Mouse (Mus musculus) WW6 (cell line): ENCODE results near the gene Timm29.

Experiments
- DNase-seq: peaks from one replicate; pipeline ENCODE4 v3.0.0-alpha.2; 2013; ENCODE audit warnings: low read depth, low spot score

The Timm29 gene

DNA sequence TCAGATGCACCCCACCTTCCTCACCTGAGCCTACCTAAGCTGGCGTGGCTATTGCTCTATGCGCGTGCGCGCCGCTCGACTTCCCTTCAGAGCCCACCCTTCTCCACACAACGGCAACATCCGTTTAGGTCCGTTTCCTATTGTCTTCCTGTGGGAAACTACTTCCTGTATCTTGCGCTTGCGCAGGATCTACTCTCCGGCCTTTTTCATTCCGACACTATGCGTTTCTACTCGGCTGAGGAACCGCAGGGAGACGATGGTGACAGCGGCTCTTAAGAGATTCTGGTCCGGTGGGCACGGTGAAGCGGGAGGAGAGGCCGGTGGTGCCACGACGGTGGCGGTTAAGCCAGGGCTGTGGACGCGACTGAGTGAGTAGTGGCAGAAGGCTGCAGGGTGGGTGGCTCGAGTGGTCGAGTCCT, at the start of gene Timm29, which contains the start of gene Yipf2:
TSS of gene Timm29 (plus strand) at position 20 of the 419 bp plus-strand sequence.
TSS of gene Yipf2 (minus strand) at position 126 of the 419 bp plus-strand sequence.
- DNase-seq = peak; percentile 93

DNA sequence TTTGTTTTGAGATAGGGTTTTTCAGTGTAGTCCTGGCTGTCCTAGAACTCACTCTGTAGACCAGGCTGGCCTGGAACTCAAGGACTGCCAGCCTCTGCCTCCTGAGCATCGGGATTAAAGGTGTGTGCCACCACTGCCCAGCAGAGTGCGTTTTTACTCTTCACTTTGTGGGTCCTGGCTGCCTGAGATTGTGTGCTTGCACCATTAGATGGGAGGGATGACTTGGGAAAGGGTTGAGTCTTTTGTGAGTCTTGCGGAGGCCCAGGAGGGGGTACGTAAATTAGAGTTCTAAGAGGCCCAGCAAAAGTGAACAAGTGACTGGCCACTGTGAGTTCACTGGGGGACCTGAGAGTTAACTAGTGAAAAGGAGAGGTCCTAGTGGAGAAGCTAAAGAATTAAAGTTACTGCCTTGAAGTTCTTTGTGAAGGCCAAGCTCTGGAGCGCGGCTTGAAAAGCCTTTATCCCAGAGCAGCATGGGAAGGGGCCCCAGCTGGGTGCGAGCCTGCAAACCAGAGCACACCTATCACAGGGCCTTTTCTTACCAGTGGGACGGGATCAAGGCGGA, 47.1 kb upstream of the Timm29 start:
- DNase-seq = no peak

DNA sequence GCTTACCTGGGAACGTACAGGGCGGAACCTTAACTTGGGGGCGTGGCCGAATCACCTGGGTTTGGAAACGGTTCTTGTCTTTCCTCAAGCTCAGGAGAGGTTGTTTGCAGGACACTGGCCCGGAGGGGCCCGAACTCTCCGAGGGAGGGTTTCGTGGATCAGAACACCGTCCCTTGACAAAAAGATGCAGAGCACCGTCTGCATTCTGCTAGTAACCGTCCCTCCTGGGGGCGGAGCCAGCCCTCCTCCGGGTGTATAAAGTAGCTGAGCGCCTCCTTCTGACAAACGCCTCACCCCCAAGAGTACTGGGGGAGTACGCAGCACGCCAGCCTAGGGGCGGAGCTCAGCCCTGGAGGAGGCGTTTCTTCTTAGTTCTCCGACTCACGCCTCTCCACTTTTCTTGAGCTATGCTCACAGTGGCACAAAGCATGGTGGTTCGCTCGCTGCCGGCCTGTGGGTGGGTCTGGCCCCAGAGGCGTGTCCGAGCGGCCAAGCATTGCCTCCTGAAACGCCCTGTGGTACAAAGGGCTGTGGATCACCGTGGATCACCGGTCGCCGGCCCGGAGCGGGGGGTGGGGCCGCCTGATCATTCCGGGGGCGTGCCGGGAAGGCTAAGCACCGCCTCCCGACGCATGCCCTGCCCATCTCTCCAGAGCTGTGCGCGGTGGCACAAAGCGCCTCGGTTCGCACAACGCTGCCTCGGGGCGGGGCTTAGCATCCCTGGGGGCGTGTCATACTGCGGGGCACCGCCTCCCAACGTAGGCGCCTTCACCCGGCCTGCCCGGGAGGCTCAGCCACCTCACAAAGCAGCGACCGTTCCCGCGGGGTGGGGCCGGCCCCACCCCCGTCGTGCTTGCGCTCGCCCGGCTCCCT, 46.4 kb upstream of the Timm29 start:
- peak; percentile 91 for DNase-seq

DNA sequence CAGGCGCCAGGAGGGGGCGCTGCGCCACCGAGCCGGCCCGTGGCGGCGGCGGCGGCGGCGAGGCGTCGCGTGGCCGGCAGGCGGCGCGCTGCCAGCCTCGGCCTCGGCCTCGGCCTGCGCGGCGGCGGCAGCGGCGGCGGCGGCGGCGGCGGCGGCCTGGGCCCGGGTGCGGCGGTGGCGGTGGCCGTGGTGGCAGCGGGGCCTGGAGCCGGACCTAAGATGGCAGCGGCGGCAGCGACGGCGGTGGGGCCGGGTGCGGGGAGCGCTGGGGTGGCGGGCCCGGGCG, 45.8 kb upstream of the Timm29 start, which contains the start of gene Carm1:
TSS of gene Carm1 (plus strand) at position 106 of the 286 bp plus-strand sequence.
- DNase-seq = no peak

DNA sequence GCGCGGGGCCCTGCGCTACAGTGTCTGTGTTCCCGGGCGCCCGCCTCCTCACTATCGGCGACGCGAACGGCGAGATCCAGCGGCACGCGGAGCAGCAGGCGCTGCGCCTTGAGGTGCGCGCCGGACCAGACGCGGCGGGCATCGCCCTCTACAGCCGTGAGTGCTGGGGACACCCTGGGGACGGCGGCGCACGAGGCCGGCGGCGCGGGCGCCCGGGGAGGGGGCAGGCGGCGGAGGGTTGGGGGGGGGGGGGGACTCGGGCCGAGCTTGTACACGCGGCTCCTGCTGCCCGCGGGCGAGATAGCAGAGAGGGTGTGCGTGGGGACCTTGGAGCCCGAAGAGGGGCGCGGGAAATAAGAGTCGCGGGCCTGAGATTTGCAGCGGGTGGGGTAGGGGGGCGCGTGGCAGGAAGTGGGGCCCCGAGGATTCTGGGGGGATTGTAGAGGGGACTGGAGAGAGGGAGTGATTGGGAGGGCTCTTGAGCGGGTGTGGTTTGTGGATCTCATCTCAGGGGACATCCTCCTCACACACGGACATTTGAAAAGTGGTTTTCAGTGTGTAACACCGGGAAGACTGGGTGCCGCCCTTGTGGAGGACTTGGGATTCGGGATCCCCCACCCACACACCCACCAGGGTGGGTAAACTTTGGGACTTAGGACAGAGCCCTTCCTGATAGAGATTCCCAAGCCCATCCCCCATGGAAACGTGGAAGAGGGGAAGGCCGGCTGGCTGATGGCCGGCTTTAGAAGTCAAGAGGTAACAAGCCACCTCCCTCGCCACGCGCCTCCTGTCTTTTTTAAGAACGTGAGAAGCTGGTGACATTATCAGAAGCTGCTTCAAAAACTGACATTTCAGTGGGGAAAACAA, 45.2 kb upstream of the Timm29 start:
- DNase-seq = peak; percentile 33

DNA sequence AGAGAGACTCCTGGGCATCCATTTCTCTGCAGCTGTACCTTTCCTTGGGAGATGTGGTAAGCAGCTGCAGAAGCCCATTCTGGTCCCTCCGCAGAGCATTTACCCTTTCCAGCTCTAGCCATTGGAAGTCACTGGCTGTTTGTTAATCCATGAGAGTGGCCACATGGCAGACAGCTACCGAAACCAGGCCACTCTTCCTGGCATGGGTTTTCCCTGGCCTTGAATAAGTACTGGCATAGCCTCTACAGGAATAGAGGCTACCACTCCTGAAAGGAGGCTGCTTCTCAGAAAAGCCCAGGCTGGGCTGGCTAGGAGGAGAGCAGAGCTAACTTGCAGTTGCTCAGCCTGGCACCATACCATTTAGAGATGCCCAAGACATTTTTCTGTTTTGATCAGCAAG, 41.5 kb upstream of the Timm29 start:
- no peak for DNase-seq

DNA sequence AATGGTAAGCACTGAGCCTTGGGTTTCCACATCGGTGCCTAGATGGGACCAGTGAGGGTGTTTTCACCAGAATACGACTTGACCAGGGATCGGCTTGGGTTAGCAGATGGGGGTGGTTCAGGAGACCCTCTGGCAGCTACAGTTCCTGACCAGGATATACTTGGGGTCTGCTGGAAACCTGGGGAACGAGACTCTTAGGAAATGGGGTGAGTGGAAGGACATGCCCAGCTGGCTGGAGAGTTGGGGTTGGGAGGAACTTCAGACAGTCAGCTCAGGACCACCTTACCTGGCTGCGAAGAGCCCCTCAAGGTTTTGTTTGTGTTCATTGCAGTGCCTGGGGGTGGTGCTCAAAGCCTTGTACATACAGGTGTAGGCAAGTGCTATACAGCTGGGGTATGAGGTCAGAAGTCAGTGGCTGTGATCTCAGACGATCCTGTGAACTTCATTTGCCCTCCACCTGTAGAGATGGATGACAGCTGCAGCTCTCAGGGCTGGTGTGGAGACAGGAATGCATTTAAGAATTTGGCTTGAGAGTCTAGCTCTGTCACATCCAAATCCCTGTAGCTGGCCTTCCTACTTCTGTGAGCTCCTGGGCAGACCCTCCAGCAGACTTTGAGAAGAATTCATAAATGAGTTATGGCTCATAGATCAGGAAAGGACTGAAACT, 38.8 kb upstream of the Timm29 start:
- DNase-seq = no peak

DNA sequence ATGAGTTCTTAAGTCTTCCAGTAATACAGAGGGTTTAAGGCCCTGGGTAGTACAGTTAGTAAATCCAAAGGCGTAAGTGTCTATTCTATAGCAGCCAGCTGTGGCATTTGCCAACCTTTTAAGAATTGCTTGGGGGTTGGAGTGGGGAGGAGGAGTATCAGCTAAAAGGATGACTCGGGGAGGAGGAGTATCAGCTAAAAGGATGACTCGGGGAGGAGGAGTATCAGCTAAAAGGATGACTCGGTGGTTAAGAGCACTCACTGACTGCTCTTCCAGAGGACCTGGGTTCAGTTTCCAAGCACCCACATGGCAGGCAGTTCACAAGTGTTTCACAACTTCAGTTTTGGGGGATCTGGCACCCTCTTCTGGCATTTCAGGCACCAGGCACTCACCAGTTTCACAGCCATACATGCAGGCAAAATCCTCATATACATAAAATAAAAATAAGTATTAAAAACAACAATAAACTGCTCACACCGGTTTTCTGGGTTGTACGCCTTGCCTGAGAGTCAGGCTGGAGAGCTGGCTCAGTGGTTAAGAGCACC, 37.3 kb upstream of the Timm29 start:
- DNase-seq = no peak

DNA sequence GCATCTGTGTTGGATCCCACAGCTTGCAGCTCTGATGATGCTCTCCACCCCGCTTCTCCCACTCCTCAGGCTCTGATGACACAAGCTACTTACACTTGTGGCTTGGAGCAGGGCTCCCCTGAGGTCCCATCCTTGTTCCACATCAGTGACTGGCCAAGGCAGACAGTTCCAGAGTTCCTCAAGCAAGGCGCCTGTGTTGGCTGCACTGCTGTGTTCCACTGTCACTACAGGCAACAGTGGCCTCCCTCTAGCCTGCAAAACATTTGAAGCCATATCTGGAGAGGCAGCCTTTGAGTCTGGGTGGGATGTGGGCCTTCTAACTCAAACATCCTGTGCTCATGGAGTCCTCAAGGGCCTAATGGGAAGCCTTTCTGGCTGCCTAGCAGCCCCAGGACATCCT, 35.5 kb upstream of the Timm29 start:
- no peak for DNase-seq

DNA sequence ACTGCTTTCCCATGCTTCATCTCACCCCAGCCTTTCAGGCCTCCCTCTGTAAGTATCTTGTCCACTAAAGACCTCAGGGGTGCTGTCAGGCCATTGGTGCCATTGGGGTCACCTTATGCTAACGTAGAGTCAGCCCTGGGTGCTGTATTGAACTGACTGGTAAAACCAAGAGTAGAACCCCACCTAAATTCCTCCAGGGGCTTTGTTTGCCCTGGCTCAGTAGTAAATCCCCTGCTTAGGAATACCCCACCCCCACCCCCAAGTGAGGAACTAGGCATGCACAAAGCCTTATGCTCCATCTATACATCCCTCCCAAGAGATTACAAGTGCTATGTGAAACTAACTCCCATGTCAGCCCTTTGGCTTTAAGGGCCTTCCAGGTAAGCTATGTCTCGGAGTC, 35.0 kb upstream of the Timm29 start:
- no peak for DNase-seq

DNA sequence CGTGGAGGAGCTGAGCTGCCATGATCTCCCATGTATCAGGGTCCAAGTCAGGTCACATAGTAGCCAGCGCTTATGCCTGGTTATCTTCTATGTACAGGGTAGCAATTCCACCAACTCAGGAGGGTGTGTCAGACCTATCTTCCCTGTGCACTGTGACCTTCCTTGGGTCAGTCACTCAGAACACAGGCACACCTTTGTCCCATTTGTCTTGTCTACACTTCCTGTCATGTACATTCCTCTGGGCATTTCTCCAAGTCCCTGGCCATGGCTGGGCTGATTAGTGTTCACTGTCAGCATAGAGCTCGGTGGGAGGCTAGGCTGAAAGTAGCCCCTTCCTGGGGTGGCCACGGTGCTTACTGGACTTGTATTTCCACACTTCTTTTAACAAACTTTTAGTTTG, 34.2 kb upstream of the Timm29 start:
- no peak for DNase-seq

DNA sequence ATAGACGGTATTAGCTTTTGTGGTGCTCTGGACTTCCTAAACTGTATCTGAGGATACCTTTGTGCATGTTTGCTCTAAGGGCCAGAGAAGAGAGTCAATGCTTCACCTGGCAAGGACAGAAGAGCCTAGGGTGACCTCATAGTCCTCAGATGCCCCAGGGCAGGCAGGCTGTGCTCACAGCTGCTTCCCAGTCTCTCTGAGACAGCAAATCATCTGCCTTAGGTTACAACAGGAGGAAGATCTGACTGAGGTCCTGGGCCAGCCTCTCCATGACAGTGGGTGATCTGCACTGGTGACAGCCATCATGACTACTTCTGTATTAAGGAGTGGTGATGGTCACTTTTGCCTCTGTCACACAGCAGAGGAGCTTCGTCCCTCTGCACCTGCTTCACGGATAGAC, 33.4 kb upstream of the Timm29 start:
- DNase-seq = no peak

DNA sequence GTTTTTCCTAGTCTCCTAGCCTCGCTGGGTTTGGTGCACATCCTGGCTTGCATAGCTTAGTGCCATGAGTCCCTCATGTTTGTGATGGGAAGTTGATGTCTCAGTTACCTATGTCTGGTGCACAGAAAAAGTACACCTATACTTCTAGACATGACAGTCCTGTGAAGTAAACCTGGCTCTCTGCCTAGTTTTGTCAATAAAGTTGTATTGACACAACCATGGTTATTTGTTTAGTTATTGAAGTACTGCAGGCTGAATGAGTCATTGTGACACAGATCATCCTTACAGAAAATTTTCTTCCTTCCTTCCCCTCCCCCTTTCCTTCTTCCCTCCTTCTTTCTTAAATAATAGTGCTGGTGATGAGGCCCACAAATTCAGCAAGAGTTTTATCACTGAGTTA, 28.1 kb upstream of the Timm29 start:
- no peak for DNase-seq

DNA sequence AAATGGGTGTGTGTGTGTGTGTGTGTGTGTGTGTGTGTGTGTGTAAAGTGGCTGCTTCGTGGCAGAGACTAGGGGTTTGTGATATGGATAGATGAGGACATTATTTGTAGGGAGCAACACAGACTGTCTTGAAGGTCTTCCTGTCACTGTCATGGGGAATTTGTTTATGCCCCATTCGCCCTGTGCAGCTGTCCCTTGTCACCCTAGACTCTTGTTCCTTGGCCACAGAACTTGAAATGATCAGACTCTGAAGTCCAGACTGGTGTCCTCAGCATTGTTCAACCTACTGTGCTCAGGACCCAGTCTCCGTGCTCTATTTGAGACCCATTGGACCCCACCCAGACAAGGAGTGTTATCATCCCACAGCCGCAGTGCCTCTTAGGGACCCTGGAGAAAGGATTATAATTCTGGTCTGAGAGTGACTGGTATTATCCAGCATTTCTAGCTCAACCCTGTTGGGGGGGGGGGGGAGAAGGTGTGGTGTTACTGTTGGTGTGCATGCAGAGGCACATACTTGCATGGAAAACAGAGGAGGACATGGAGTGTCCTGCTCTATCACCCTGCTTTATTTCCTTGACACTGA, 27.4 kb upstream of the Timm29 start:
- DNase-seq = no peak

DNA sequence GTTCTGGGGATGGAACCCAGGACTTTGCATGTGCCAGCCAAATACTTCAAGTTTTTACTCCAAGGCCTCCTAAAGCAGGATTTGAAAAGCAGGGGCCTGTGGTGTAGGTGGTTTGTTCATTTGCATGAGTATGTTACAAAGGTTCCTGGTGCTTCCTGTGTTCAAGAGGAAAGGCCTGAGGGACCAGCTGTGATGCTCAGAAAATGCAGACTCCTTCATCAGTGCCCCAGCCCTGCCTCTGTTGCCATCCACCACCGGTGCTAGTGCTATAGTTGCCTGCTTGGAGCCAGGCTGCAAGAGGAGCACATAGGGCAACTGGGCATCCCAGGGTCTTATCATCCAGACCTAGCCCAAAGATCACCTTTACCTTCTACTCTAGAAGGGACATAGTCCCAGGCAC, 26.0 kb upstream of the Timm29 start:
- DNase-seq = no peak

DNA sequence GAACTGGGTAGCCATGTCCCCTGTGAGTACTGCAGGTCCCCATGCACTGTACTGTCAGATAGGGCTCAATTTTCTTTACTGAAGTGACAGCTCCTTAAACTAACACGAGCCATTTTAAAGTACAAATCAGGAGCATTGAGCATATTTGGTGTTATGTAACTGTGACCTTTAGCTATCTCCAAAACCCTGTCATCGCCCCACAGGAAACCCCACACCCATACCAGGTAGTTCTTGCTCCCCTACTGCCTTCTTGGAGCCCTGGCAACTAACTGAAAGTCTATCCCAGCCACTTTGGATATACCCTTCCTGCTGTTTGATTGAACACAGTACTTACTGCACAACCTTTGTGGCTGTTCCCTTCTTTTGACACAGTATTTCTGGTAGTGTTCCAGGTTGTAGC, 25.5 kb upstream of the Timm29 start:
- DNase-seq = no peak

DNA sequence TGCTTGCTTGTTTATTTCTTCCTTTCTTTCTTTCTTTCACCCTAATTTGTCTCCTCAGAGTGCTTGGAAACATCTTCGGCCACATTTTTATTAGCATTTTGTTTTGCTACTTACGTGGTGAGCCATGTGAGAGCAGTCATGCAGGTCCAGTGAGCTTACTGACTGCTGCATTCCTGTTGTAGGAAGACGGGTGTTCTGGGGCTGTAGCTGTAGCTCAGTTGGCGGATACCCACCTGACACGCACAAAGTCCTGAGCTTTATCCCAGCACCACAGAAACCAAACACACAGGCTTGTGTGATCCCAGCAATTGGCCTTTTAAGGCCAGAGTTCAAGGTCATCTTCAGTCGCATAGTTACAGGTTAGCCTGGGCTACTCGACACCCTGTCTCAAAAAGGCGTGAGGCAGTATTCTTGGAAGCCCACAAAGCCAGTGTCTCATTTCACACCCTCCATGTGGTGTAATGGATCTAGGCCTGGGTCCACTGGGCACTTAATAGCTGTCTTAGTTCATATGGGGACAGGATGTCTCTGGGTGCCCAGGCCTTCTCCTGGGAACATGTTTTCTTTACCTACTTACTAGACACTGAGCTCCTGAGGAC, 23.8 kb upstream of the Timm29 start:
- DNase-seq = no peak

DNA sequence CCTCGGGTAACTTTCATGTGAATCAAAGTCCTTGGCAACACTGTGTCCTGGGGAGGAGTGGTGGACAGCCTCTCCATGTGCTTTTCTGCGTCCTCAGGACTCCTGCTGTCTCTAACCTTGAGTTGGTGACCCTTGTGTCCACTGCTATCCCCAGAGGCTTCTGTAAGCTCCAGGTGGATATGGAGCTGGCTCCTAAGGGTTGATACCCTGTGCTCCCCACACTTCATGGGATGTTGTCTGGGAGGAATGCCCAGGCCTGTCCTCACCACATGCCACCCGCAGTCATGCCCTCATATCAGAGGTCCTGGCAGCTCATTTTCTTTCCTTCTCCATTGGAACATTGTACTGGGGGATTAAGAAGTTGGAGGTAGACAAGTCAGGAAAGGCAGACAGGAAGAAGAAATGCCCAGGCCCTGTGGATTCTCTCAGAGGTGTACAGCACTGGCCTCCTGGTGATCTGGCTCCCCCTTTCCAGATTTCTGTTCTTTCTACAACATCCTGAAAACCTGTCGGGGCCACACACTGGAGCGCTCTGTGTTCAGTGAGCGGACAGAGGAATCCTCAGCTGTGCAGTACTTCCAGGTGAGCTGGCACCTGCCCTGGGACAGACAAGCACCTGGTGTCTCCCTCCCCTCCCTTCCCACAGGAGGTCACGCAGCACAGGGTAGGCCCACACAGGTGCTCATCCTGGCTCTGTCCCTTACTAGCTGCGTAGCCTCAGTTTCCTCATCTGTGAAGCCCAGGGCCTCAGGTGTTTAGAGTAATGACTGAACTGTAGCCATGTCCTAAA, 18.3 kb upstream of the Timm29 start:
- no peak for DNase-seq

DNA sequence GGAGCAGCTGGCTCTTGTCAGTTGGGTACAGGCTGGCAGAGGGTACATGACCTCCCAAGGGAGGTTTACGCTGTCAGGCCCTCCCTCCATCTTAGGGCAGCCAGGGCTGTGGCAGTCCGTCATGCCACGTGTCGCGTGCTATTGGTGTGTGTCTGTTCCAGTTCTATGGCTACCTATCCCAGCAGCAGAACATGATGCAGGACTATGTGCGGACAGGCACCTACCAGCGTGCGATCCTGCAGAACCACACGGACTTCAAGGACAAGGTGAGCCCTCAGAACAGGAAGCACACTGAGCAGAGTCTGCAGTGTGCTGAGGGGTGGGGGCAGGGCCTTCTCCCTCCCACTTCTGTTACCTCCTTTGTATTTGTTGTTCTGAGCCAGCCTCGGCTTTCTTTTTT, 17.3 kb upstream of the Timm29 start:
- no peak for DNase-seq

DNA sequence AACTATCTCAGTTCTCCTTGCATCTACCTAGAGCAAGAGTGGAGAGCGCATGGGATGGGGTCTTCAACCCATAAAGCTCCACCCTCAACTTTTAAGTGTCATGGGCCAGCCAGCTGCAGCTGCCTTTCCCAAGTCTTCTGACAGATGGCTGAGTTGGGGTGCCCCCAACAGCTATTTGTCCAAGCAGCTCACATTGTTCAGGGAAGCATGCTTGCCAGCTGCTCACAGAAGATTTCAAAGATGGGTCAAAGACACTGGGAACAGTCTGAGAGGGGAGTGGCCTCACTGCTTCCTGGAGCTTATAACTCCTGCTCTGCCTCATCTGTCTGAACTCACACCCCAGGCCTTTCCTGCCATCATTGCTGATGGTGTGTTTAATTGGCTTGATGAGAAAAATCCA, 16.2 kb upstream of the Timm29 start:
- DNase-seq = no peak
